Mouse (Mus musculus) neural tube, embryonic 10.5 days (tissue): ENCODE data around the gene Fgfr2.

Experiments
- DNase-seq: peaks from one replicate; pipeline ENCODE4 v3.0.0-alpha.2; 2017; ENCODE audit warnings: low spot score; ENCODE audit errors: extremely low spot score

Fgfr2 gene

DNA sequence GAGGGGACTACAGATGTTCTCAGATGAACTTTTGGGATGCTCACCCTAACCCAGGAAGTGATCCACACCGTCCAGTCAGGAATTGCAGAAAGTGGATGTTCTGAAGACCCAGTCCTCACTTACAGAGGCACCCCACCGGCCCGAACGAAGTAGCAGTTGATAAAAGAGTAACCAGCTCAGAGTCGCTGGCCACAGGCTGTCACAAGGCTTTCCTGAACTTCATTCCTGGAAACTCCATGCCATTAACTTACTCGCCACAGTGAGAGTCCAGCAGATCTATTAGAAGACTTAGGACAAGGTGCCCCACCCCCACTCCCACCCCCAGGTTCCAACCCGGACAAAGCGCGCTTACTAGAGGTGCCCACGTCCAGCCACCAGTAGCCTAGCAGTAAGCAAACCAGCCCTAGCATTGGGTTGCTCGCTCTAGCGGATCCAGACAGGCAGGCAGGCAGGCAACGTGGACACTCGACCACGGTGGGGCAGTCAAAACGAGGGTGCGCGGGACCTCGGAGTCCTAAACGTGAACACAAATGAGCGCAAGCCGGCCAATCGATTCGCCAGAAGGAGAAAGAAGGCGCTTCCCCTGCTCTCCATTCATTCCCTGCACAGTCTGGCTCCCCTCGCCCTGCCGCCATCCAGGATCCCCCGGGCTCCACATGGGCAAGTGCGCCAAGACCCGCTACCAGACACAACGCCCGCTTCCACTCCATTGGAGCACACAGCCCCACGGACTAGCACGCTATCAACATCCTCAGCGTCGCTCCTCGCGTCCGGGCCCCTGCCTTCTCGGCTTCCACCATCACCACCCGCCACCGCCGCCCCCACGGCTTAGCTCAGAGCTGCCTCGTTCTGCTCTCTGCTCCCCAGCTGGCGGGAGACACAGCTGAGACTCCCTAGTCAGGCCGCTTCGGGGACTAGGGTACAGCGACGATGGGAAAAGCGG is 807.7 kb downstream of the Fgfr2 start:
- peak; percentile 89 for DNase-seq

DNA sequence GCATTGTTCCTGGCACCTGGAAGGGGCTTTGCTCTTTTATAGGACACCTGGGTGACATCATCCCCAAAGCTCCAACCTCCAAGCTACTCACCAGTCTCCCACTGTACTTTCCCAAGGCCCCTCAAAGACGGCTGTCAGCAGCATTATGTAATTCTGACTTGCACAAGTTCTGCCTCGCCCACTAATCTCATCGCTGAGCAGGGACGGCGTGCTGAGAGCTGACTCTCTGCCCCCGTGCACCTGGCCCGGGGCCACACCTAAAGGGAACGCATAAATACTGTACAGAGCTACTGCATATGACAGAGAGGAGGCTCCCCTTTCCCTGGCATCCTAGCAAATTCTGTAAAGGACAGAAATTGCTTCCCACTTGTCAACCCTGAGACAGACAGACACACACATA is 810.8 kb downstream of the Fgfr2 start:
- DNase-seq = no peak

DNA sequence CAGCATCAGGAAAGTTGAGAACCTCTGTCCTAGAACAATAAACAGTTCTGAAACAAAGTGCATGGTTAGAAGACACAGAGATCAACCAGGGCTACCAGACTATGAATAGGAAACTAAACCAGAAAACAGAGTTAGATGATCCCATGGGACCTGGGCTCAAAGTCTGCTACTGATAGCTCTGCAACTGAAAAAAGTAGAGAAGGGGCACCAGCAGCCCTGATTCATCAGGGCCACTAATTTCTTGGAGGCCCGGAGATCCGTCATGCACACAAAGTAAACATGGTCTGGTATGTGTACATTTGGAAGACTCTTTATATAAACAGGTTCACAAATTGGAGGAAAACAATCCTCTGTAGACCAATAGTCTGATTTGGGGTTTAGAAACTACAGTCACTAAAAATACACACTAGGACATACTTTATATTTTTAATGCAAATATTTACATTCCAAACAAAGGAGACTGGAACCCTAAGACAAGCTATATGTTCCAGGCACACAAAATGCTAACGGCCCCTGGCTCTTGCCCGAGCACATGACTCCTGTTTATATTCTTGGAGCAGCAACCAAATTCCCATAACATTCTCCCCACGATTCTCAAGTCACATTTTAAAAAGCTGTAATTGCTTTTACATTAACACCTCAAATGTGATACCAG is 814.5 kb downstream of the Fgfr2 start:
- no peak for DNase-seq

DNA sequence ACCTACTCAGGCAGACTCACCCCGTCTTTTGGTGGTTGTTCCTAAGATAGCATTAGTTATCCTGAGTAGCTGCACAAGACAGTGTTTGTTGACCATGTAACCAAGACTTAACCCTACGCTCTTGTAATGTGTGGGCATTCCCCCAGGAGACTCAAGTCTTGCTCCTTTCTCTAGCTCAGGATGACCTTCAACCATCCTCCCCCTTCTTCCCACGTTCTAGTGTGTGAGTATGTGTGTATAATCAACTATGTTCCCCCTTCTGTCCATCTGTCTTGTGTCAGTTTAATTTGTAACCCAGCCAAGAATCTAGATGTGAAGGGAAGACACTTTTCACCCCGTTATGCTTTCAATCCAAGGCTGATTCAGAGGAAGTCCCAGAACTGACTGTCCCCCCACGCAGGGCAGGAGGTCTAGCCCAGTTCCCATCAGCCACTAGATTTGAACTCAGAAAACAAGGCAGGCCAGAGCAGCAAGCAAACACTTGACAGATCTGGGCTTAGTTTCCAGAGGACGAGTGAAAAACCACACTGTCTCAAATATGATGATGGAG is 815.4 kb downstream of the Fgfr2 start:
- no peak for DNase-seq

DNA sequence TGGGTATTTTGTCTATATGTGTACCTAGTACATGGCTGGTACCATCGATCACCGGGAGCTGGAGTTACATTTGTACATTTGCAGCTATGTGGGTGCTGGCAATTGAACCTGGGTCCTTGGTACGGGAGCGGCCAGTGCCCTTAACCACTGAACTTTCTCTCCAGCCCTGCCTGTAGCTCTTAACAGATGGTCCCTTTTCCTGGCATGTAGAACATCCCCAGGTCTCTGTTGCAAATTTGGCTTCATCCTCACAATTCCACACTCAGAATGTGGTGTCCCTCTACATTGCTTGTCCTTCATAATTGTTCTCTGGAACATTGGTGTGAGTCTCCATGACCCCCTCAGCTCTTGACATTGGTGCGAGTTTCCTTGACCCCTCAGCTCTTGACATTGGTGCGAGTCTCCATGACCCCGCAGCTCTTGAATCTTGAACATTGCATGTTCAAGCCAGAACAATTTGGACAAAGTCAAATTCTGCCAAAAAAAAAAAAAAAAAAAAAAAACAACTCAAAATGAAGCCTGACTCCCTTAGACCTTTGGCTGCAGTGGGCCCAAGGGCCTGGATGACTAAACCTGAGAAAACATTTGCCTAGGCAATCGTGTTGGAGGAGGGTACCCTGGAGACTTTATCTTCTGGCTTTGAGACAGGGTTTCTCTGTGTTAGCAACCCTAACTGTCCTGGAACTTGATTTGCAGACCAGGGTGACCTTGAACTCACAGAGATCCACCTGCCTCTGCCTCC is 816.3 kb downstream of the Fgfr2 start:
- DNase-seq = no peak

DNA sequence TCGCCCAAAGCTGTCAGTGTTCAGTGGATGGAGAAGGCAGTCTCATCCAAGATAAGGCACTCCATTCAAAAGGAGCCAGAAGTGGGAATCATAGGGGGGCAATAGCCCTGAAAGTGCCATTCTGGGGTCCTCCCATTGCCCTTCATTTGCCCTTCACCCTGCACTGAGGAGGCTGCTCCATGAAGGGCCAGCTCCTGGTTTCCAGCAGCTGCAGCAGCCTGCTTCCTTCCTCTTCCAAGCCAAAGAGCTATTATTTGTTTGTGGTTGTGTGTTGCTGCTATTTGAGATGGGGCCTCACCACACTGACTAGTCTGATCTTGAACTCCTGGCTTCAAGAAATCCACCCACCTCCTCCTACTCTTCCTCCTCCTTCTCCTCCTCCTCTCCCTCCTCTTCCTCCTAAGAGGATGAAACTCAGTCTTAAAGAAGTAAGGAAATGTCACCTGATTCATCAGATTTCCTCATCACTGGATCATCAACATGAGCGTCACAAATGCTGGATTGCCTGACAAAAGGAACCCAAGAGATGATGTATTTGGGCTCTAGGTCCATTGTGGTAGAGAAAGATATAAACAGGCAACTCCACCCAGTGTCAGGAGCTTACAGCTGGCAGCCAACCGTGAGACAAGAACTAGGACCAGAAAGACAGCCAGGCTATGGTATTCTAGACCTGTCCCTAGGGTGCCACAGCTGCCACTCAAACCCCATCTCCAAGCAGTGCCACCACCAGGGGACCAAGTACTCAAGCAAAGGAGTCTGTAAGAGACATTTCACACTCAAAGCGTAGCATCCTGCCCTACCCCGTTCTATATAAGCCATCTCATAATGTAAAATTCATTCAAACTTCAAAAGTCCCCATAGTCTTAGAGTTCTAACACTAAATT is 817.4 kb downstream of the Fgfr2 start:
- DNase-seq = no peak

DNA sequence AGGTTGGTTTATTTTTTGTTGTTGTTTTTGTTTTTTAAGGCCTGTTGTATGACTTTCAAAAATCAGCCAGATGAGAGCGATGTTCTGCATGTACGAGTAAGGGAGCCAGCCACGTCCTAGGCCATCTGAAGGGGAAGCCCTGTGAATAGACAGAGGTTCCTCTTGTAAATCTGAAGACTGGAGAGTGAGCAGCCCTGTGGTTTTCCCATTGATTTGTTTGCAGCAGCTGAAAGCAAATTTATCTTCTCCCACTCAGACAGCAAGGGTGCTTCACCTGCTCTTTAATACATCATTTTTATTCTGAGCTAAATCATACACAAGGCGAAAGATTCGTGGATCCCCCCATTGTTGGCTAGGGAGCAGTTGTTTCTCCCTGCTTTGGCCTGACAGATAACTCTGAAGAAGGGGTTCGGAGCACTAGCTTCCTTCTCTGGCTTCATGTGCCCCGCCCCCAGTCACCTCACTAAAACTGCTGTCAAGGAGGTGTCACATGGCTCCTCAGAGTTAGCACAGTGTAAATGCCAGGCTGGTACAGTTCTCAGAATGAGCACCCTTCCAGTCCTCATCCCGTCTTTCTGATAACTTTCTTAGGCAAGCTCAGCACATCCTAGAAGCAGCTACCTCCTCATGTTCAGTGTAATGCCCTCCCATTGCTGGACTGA is 818.6 kb downstream of the Fgfr2 start:
- DNase-seq = no peak

DNA sequence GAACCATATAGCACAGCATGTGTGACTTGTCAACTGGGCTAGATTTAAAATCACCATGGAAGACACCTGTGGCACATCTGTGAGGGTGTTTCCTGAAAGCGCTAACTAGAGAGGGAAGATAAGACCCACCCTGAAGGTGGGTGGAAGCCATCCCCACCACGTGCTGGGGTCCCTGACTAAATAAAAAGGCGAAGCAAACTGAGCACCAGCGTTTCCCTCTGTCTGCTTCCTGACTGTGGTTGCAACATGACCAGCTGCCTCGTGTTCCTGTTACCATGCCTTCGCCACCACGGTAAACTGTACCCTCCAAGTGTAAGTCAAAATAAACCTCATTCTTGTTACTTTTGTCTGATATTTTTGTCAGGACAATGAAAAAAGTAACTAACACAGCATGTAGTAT is 819.2 kb downstream of the Fgfr2 start:
- no peak for DNase-seq

DNA sequence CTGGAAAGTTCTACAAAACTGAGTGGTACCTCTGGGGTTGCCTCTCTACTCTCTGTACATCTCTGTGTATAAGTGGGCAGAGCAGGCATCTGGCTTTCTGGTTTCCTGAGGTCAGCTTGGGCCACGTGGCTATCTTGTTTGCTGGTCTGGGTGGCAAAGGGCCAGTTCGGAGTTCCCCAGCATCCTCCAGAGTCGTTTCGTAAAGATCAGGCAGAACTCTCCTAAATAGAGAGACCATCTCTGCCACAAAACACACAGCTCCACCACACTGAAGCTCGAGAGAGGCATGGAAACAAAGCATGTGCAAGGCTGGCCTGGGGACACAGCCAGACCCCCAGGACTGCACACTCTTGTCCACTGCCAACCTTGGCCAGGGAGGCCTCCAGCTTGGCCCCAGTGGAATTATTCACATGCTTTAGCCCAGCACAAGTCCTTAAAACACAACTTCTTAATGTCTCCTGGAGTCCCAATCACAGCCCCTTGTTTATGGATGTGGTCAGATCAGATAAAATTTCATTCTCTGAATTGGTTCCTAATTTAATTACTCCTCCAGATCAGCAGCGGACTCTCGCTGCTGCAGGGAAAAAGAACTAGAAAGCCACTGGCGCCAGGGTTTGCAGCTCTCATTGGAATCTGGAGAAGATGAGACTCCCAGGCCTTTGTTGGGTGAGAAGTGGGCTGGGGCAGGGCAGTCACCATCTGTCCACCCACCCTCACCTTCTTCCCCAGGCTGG is 820.5 kb downstream of the Fgfr2 start:
- DNase-seq = no peak

DNA sequence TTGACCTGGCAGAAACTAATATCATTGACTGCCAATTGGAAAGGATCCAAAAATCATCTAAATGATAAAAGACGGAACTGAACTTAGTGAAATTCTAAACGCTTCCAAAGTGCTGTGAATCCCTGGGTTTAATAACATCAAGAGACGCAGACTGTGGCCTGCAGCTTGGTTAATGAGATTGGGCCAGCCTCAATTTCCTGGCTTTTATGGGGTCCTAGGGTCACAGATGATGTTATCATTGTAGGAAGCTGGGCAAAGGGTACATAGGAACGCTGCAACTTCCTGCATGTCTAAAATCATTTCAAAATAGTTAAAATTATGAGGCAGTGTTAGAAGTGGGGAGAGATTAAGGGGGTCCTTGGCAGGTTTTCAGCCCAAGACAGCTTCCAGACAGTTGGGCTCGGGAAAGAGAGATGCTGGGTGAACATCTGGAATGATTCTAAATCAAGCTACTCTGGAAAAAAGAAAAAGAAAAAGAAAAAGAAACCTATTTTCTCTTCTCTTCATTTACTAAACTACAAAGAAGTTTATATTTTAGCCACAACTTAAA is 823.4 kb downstream of the Fgfr2 start:
- DNase-seq = no peak

DNA sequence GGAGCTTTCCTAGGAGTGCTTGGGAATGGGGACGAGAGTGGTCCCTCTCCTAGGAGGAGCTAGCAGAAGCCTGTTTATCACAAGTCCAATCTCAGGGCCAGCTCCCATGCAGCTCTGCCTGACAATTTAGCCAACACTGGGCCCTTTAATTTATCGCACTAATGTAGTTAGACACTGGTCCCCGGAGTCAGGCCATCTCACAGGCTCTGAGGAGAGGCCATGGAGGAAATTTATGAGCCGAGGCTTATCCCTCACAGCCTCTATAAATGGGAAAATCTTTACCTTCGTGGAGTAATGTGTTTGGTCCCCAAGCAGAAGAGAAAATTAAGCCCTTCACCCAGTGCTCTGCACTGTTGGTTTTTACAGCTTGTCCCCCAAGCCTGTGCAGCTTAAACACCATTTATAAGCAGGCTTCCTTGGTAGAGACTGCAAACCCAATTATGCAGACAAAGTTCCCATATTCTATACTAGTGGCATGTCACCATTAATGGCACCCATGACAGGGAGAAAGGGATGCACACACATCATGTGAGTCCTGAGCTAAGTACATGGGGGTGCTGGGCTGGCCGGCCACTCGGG is 824.6 kb downstream of the Fgfr2 start:
- no peak for DNase-seq

DNA sequence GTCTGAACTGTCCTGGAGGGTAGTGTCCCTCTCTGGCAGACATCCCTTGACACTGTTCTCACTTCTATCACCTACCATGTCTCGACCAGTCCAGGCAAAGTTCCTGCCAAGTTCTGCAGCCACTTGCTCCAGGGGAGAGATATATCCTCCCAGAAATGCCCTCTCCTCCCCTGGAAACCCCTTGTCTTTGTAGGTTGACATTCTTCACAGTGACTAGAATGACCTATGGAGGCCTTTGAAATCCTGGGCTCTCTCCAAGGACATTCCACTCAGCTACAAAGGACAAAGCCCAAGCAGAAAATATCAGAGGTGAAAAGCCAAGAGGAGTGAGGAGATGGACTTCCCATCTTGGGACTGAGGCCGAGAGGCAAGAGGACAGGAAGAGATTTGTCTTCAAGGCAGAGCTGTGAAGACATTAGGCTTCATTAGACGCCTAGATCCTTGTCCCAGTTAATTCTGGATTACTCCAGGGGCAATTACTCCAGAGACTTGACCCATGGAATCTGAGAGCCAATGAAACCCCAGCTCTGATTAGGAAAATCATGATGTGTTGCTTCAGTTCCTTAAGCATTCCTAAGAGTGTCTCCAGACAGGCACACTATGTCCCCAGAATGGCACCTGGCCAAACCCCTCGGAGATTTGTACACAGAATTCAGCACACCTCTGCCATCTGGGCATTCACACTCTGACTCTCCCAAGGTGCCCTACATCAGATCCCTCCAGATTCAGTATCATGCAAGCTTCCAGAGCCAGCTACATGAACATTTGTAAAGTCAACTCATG is 826.3 kb downstream of the Fgfr2 start:
- no peak for DNase-seq

DNA sequence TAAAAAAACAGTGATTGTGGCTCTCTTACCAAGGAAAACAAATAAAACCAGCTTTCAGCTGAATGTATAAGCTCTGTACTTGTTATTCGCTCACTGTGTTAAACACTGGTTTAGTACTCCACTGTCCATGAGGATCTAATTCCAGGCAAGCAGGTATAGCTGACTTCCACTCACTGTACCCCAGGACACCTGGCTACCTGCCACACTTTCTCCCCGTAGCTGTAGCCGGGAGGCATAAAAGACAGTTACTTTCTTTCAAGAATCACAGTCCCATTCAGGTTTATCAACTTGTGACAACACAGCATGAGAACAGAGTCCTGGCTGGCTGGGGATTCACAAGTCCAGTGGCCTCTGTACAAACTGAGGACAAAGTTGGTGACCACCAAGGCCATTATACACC is 827.0 kb downstream of the Fgfr2 start:
- no peak for DNase-seq

DNA sequence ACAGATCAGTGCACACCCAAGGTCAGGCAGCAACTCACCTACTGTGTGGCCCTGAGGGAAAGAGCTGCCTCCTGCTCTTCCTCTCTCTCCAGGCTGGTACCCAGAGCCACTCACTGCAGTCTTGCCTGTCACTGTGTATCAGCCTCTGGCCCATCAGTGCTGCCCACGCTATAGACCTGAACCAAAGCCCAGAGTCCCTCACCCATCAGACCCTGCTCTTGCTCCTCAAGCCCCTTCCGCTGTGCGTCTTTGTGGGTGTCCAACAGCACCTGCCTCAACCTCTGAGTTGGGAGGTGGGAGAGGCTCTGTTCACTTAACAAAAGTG is 835.8 kb downstream of the Fgfr2 start:
- no peak for DNase-seq

DNA sequence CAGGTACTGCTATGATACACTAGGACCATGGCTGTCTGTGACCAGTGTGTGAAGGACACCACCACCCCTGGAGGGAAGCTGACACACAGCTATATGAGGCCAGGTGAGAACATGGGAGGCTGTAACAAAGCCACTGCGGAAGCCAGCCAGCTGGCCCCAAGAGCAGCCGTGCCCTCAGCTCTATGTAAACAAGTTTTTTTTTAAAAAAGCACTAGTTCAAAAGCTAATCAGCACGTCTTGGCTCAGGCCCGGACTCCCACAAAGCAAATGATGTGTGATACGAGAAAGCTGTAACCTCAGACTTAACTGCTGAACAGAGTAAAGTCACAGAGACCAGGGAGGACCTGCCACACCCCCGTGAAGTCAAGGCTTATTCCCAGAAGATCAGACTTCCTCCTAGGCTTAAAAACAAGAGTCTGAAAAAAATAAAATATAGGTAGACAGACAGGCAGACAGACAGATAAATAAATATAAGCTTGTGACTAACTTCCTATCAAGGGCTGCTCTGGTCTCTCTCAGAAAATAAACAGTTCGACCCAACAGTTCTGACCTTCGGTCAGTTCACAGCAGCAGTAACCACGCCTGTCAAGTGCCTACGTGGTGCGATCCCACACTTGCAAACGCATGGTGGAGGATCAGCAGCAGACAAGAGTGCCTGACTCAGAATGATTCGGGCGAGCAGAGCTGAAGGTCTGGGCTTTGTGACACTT is 836.4 kb downstream of the Fgfr2 start:
- DNase-seq = no peak

DNA sequence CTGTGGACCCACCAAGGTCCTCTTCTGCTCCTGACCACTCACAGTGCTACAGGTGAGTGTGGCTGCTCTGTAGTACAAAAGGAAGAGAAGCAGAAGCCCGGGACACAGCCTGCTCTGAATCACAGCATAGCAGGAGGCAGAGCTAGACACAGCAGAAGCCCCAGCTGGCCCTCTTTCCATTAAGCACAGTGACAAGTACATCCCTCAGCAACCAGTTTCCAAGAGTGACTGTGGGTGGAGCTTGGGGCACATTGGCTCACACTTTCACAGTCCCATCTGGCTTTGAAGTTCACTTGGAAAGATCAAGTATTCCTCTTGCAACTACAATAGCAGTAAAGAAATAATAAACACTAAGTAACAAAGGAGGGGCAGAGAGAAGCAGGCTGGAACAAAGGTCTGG is 838.4 kb downstream of the Fgfr2 start:
- no peak for DNase-seq

DNA sequence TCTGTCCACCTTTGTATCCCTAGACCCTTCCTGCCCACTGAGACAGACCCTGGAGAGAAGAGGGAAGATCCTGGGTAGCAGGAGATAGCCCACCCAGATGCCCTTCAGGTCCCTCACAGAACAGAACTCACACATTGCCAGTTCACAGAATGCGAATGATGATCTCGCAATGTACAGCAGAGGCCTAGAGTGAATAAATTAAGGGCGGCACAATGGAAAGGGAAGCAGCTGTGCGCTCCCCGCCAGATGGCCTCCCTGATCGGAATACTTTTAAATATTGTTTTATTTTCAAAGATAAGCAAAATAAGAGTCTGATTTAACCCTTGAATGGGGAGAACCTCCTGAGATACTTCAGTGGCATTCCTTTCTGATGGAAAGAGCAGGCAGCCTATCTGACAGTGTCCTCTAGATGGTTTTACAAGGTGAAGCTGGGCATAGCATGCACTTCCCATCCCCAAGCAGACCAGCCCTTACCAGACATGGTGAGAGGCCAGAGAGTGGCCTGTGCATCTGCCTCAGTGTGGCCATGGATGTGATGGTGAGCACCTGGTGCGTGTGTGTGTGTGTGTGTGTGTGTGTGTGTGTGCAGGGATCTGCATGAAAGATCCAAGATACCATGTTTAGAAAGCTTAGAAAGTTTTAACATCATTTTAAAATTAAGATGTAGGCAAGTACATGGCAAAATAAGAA is 839.0 kb downstream of the Fgfr2 start:
- DNase-seq = no peak
